Mouse (Mus musculus) spleen, postnatal 4 days (tissue): ENCODE data around the gene Cdk17.
"Not testable (repeated sequence)": the region's sequence is repeated elsewhere in the genome, so short reads cannot be mapped to it uniquely, and the experiment has no call there.

ENCODE experiments used
- DNase-seq, 2 experiments: peaks; one replicate each; pipeline ENCODE4 v3.0.0; 2022; ENCODE audit warnings: low spot score in 2 of 2

Cdk17 gene

GRCm38 (mm10) chr10:93143285-93143985 is 17.2 kb upstream of the Cdk17 start:
- peak; percentile 43 to 71 for DNase-seq

GRCm38 (mm10) chr10:93143986-93144314 is 16.7 kb upstream of the Cdk17 start:
- DNase-seq = no peak

GRCm38 (mm10) chr10:93144579-93144978 is 16.1 kb upstream of the Cdk17 start:
- DNase-seq = peak in 1 of 2 experiments; percentile 25

GRCm38 (mm10) chr10:93145088-93145487 is 15.6 kb upstream of the Cdk17 start:
- peak; percentile 63 to 79 for DNase-seq

GRCm38 (mm10) chr10:93146601-93147000 is 14.1 kb upstream of the Cdk17 start:
- DNase-seq = no peak

- no peak for DNase-seq
These were observed 13.0 kb upstream of the Cdk17 start for GRCm38 (mm10) chr10:93147691-93148090.

GRCm38 (mm10) chr10:93149597-93149996 is 11.1 kb upstream of the Cdk17 start:
- no peak for DNase-seq

- no peak for DNase-seq
These were observed 8.9 kb upstream of the Cdk17 start for GRCm38 (mm10) chr10:93151775-93152174.

- no peak for DNase-seq
These were observed 8.0 kb upstream of the Cdk17 start for GRCm38 (mm10) chr10:93152698-93153097.

GRCm38 (mm10) chr10:93153404-93153803 is 7.3 kb upstream of the Cdk17 start:
- not testable (repeated sequence) for DNase-seq

- DNase-seq = no peak
These were observed 801 bp upstream of the Cdk17 start for GRCm38 (mm10) chr10:93159651-93160496.

- DNase-seq = peak; percentile 87 to 97
These were observed 223 bp upstream of the Cdk17 start for GRCm38 (mm10) chr10:93160497-93160806.

- DNase-seq = peak; percentile 32 to 88
These were observed 1.0 kb downstream of the Cdk17 start for GRCm38 (mm10) chr10:93161511-93162275.

- DNase-seq = no peak
These were observed 1.7 kb downstream of the Cdk17 start for GRCm38 (mm10) chr10:93162276-93162971.

GRCm38 (mm10) chr10:93162972-93163660 is 2.4 kb downstream of the Cdk17 start:
- DNase-seq = peak in 1 of 2 experiments; percentile 54

GRCm38 (mm10) chr10:93163711-93164488 is 3.2 kb downstream of the Cdk17 start:
- peak in 1 of 2 experiments; percentile 49 for DNase-seq

GRCm38 (mm10) chr10:93165416-93166381 is 5.0 kb downstream of the Cdk17 start:
- DNase-seq = peak; percentile 18 to 65

GRCm38 (mm10) chr10:93166382-93166769 is 5.7 kb downstream of the Cdk17 start:
- peak; percentile 20 to 64 for DNase-seq

- DNase-seq = peak in 1 of 2 experiments; percentile 61
These were observed 6.6 kb downstream of the Cdk17 start for GRCm38 (mm10) chr10:93167311-93167710.
